Comparison of ENCODE assay signal across 20 mouse cellular contexts in genomic region chr14:61575066-61575465, GRCm38 (mm10). TPM values are rescaled to one million over a fixed set of nuclear protein-coding genes. Genes with fewer than 3 reads are reported as not detected.
DNase-seq lines count a peak whose midpoint lies in the region; ATAC-seq and TF ChIP-seq lines count a peak whose summit lies in the region.
"Had no signal": no experiment of that assay in that cellular context is flagged by ENCODE, and none has a peak within 500 bp of the region (broad histone marks: within the 10 kb centered on the region; RNA-seq: fewer than 3 reads in every experiment).

No protein-coding gene starts in this region.

- no peaks in the 10 kb centered on the region for H3K4me1 ChIP-seq in heart, embryonic 12.5 days (replicated peaks)
- H3K4me1 ChIP-seq in intestine, embryonic 16.5 days (ENCODE audit: control insufficient read depth, insufficient read depth, low read length): no peaks in the 10 kb centered on the region
- H3K4me1 ChIP-seq: embryonic facial prominence, embryonic 15.5 days; heart, embryonic 15.5 days had no signal

- no peak for TF ChIP-seq POLR2A in myocyte (IDR thresholded peaks at IDR 0.05; ENCODE audit: insufficient read length, low read depth)

- no peak overlapping the region for H3K4me3 ChIP-seq in heart, embryonic 12.5 days
- no peak overlapping the region for H3K4me3 ChIP-seq in myocyte
- no peak overlapping the region for H3K4me3 ChIP-seq in intestine, embryonic 16.5 days (ENCODE audit: low read length)
- H3K4me3 ChIP-seq: embryonic facial prominence, embryonic 15.5 days; heart, embryonic 15.5 days; left cerebral cortex, adult 2 months; megakaryocyte, embryonic 14.5 days; neural tube, embryonic 12.5 days had no signal

- no peak overlapping the region for H3K4me2 ChIP-seq in heart, embryonic 12.5 days
- peak overlapping the region; percentile 4 for H3K4me2 ChIP-seq in myocyte (ENCODE audit: low read depth)
- H3K4me2 ChIP-seq in intestine, embryonic 16.5 days (ENCODE audit: low read depth, low read length): no peak overlapping the region
- H3K4me2 ChIP-seq: embryonic facial prominence, embryonic 15.5 days; heart, embryonic 15.5 days; hindbrain, embryonic 14.5 days; neural tube, embryonic 12.5 days had no signal

- no peaks in the 10 kb centered on the region for H3K27me3 ChIP-seq in heart, embryonic 12.5 days (replicated peaks)
- no peaks in the 10 kb centered on the region for H3K27me3 ChIP-seq in myocyte (ENCODE audit: control insufficient read depth, insufficient read depth, insufficient read length)
- H3K27me3 ChIP-seq in intestine, embryonic 16.5 days (replicated peaks; ENCODE audit: control insufficient read depth, insufficient read depth, low read length): no peaks in the 10 kb centered on the region
- H3K27me3 ChIP-seq: embryonic facial prominence, embryonic 15.5 days; heart, embryonic 15.5 days; neural tube, embryonic 12.5 days had no signal

- H3ac ChIP-seq in myocyte (ENCODE audit: control insufficient read depth, insufficient read length): no peak overlapping the region

- H3K27ac ChIP-seq in heart, embryonic 12.5 days (ENCODE audit: poor library complexity, severe bottlenecking): no peak overlapping the region
- no peak overlapping the region for H3K27ac ChIP-seq in intestine, embryonic 16.5 days (ENCODE audit: low read length)
- H3K27ac ChIP-seq: embryonic facial prominence, embryonic 15.5 days; heart, embryonic 15.5 days; hindbrain, embryonic 14.5 days; left cerebral cortex, adult 2 months; liver, embryonic 14.5 days; neural tube, embryonic 12.5 days had no signal

- WGBS in heart, embryonic 12.5 days: 76% methylated on average over 10 of the region's 10 CpGs
- 90% methylated on average over 10 of the region's 10 CpGs for WGBS in intestine, embryonic 16.5 days

- intact Hi-C loops in gastrocnemius, postnatal 14 days (cut with DNase I; ENCODE audit: low total_unique reads): loop anchor here (10.0 kb wide), 1 partner anchor 460 kb away; no protein-coding TSS in a partner anchor
- intact Hi-C loops in left cerebral cortex, postnatal 36 days (cut with DNase I): loop anchor here (2.0 to 10.0 kb wide), 2 partner anchors 18 to 760 kb away; no protein-coding TSS in a partner anchor

- no peak for ATAC-seq in heart, embryonic 12.5 days (ENCODE audit: insufficient number of reproducible peaks, low FRiP score)
- no peak for ATAC-seq in inflammation-experienced regulatory T-cells, adult 6 months
- no peak for ATAC-seq in intestine, embryonic 16.5 days
- ATAC-seq: intestine, postnatal 0 days; lung, postnatal 0 days had no signal

- peak; percentile 56 to 62 for DNase-seq in heart, adult 18-20 months
- peak; percentile 45 for DNase-seq in adrenal gland, postnatal 10 days
- DNase-seq in gastrocnemius, postnatal 14 days: peak; percentile 51
- no peak for DNase-seq in left cerebral cortex, postnatal 36 days (ENCODE audit: low spot score in 2 of 2)
- DNase-seq: cerebellum, postnatal 14 days; embryo, embryonic 11 days; thymus, adult 18-20 months had no signal

- H3K36me3 ChIP-seq in heart, embryonic 12.5 days: no peaks in the 10 kb centered on the region
- H3K36me3 ChIP-seq in myocyte (ENCODE audit: control insufficient read depth, insufficient read depth): no peaks in the 10 kb centered on the region
- no peaks in the 10 kb centered on the region for H3K36me3 ChIP-seq in intestine, embryonic 16.5 days (ENCODE audit: control insufficient read depth, insufficient read depth, low read length)
- H3K36me3 ChIP-seq: embryonic facial prominence, embryonic 15.5 days; heart, embryonic 15.5 days; neural tube, embryonic 12.5 days had no signal

- H3K9me3 ChIP-seq in heart, embryonic 12.5 days (replicated peaks): no peaks in the 10 kb centered on the region
- H3K9me3 ChIP-seq in intestine, embryonic 16.5 days (ENCODE audit: control insufficient read depth, low read length): no peaks in the 10 kb centered on the region
- H3K9me3 ChIP-seq: embryonic facial prominence, embryonic 15.5 days; heart, embryonic 15.5 days; megakaryocyte, embryonic 14.5 days; neural tube, embryonic 12.5 days had no signal

- H3K9ac ChIP-seq in heart, embryonic 12.5 days: no peak overlapping the region
- no peak overlapping the region for H3K9ac ChIP-seq in intestine, embryonic 16.5 days (ENCODE audit: low read depth, low read length)
- H3K9ac ChIP-seq: embryonic facial prominence, embryonic 15.5 days; heart, embryonic 15.5 days; hindbrain, embryonic 14.5 days; liver, embryonic 14.5 days; neural tube, embryonic 12.5 days had no signal

- no peaks in the 10 kb centered on the region for H3K79me2 ChIP-seq in myocyte (ENCODE audit: control insufficient read depth, insufficient read depth)

TF ChIP-seq in myocyte, 11 proteins besides CTCF, POLR2A, EP300 and RAD21:
- no peak for TF ChIP-seq POLR2AphosphoS2 (IDR thresholded peaks at IDR 0.05; ENCODE audit: insufficient read length, low read depth)
- TF ChIP-seq MAX (IDR thresholded peaks at IDR 0.05; ENCODE audit: low read depth): no peak
- TF ChIP-seq MYOD1 (IDR thresholded peaks at IDR 0.05; ENCODE audit: control insufficient read depth in 1 of 3, insufficient read length in 2 of 3, low read depth in 2 of 3): no peak
- no peak for TF ChIP-seq REST (IDR thresholded peaks at IDR 0.05; ENCODE audit: insufficient read depth, insufficient read length)
- no peak for TF ChIP-seq CEBPB (IDR thresholded peaks at IDR 0.05; ENCODE audit: insufficient read depth, poor library complexity, severe bottlenecking)
TF ChIP-seq in myocyte: peak in this region for 0.

RNA-seq across cellular contexts. Expression of gene Spryd7, which starts 18.4 kb away (rescaled TPM):
- total RNA-seq in heart, adult 18-20 months (2021): 10 to 100 TPM; 57.3 to 57.8 TPM
- polyA plus RNA-seq in heart, embryonic 12.5 days (2016; fragmentation: Nextera tagmentation; extraction: Ambion mirVana): 21.9 and 25.3 TPM in 2 replicates
- total RNA-seq in adrenal gland, postnatal 10 days (2021): 10 to 100 TPM; 17.2 to 18.8 TPM
- 10 to 100 TPM; 38.7 to 47.8 TPM for total RNA-seq in gastrocnemius, postnatal 14 days (2021)
- polyA plus RNA-seq in myocyte (2012; fragmentation: generic; extraction: Trizol): 8.7 TPM
- polyA plus RNA-seq in inflammation-experienced regulatory T-cells, adult 6 months (2017; shearing (Covaris generic)): 10 to 100 TPM in 1 of 3 experiments, 1 to 10 TPM in 2; 7.4 to 11.5 (median 7.7) TPM
- 26.6 and 27.0 TPM in 2 replicates for polyA plus RNA-seq in intestine, embryonic 16.5 days (2015; fragmentation: Nextera tagmentation; extraction: Ambion mirVana)
- 10 to 100 TPM; 45.8 to 48.7 TPM for total RNA-seq in left cerebral cortex, postnatal 36 days (2021)

RNA-seq across cellular contexts. Expression of gene Trim13, which starts 23.0 kb away (rescaled TPM):
- total RNA-seq in heart, adult 18-20 months (2021): 1 to 10 TPM; 7.0 to 7.3 TPM
- 13.5 and 15.8 TPM in 2 replicates for polyA plus RNA-seq in heart, embryonic 12.5 days (2016; fragmentation: Nextera tagmentation; extraction: Ambion mirVana)
- 10 to 100 TPM in 1 of 2 experiments, 1 to 10 TPM in 1; 7.4 to 10.7 TPM for total RNA-seq in adrenal gland, postnatal 10 days (2021)
- total RNA-seq in gastrocnemius, postnatal 14 days (2021): 10 to 100 TPM in 1 of 2 experiments, 1 to 10 TPM in 1; 8.0 to 15.8 TPM
- polyA plus RNA-seq in myocyte (2012; fragmentation: generic; extraction: Trizol): 6.7 TPM
- polyA plus RNA-seq in inflammation-experienced regulatory T-cells, adult 6 months (2017; shearing (Covaris generic)): 1 to 10 TPM; 4.0 to 8.2 (median 8.0) TPM
- 8.6 and 10.1 TPM in 2 replicates for polyA plus RNA-seq in intestine, embryonic 16.5 days (2015; fragmentation: Nextera tagmentation; extraction: Ambion mirVana)
- total RNA-seq in left cerebral cortex, postnatal 36 days (2021): 10 to 100 TPM; 11.8 to 11.9 TPM

RNA-seq across cellular contexts. Expression of gene Kcnrg, which starts 32.2 kb away (rescaled TPM):
- under 1 TPM; 0.25 to 0.26 TPM for total RNA-seq in heart, adult 18-20 months (2021)
- polyA plus RNA-seq in heart, embryonic 12.5 days (2016; fragmentation: Nextera tagmentation; extraction: Ambion mirVana): 0.40 and 0.55 TPM in 2 replicates
- under 1 TPM; 0.30 to 0.55 TPM for total RNA-seq in adrenal gland, postnatal 10 days (2021)
- total RNA-seq in gastrocnemius, postnatal 14 days (2021): under 1 TPM; 0.16 to 0.27 TPM
- polyA plus RNA-seq in myocyte (2012; fragmentation: generic; extraction: Trizol): 0.16 TPM
- under 1 TPM; 0.60 to 0.98 (median 0.91) TPM for polyA plus RNA-seq in inflammation-experienced regulatory T-cells, adult 6 months (2017; shearing (Covaris generic))
- 0.44 and 0.45 TPM in 2 replicates for polyA plus RNA-seq in intestine, embryonic 16.5 days (2015; fragmentation: Nextera tagmentation; extraction: Ambion mirVana)
- 1 to 10 TPM in 1 of 2 experiments, under 1 TPM in 1; 0.64 to 1.1 TPM for total RNA-seq in left cerebral cortex, postnatal 36 days (2021)

Comparison
In these comparisons a context has a peak if more than half of its experiments do, and no peak if none do; other contexts are left out.
1. DNase-seq: peak in heart, adult 18-20 months (2 of 2), adrenal gland, postnatal 10 days (single experiment) and gastrocnemius, postnatal 14 days (single experiment); none in left cerebral cortex, postnatal 36 days (0 of 2).